Mouse (Mus musculus): Measurements from ENCODE around the gene Mex3d. TPM values are rescaled to one million over a fixed set of nuclear protein-coding genes. Genes with fewer than 3 reads are reported as not detected.
A peak's percentile ranks its signal among the peaks of the same experiment; 100 is the strongest.

Gene Mex3d
- polyA plus RNA-seq, 1 experiment from 2014 or later: 4.4 TPM

DNA sequence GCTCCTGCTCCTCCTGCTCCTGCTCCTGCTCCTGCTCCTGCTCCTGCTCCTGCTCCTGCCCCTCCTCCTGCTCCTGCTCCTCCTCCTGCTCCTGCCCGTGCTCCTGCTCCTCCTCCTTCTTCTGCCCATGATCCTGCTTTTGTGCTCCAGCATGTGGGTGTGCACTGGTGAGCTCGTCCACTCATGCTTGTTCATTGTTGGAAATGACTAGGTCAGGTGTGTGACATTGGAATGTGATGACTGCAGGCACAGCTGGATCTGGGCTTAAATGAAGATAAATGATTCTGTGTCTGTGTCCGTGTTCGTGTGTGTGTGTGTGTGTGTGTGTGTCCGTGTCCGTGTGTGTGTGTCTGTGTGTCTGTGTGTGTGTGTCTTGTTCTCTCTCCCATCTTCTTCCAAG, 19.1 kb downstream of the Mex3d start:
- ATAC-seq (ENCODE audit: low read depth): no peak
- WGBS: 81% methylated on average over 6 of the region's 6 CpGs
- H3K4me2 ChIP-seq (ENCODE audit: low read depth, low read length): no peak overlapping the region
- H3K9ac ChIP-seq (ENCODE audit: low read length): no peak overlapping the region
- H3K4me1 ChIP-seq (replicated peaks; ENCODE audit: control insufficient read depth, insufficient read depth, low read length): peaks cover 5% of the 10 kb centered on the region
- no peaks in the 10 kb centered on the region; the same call in 1 of the 2 replicates for H3K27me3 ChIP-seq (ENCODE audit: control insufficient read depth, insufficient read depth, low read depth, low read length)
- H3K4me3 ChIP-seq (ENCODE audit: low read length): no peak overlapping the region
- no peak overlapping the region for H3K27ac ChIP-seq (ENCODE audit: low read length)
- no peaks in the 10 kb centered on the region; the same call in 1 of the 2 replicates for H3K9me3 ChIP-seq (ENCODE audit: control insufficient read depth, low read length)
- H3K36me3 ChIP-seq (ENCODE audit: control insufficient read depth, insufficient read depth, low read length): no peaks in the 10 kb centered on the region

- Histone ChIP-seq H3K4me2 (ENCODE audit: low read depth, low read length) (no peak overlapping the region), H3K36me3 (ENCODE audit: control insufficient read depth, insufficient read depth, low read length) (no peaks in the 10 kb centered on the region), H3K27me3 (ENCODE audit: control insufficient read depth, insufficient read depth, low read depth, low read length) (no peaks in the 10 kb centered on the region; the same call in 1 of the 2 replicates), H3K4me1 (replicated peaks; ENCODE audit: control insufficient read depth, insufficient read depth, low read length) (peaks cover 5% of the 10 kb centered on the region), H3K4me3 (ENCODE audit: low read length) (no peak overlapping the region), H3K9me3 (ENCODE audit: control insufficient read depth, low read length) (no peaks in the 10 kb centered on the region; the same call in 1 of the 2 replicates), H3K27ac (ENCODE audit: low read length) (no peak overlapping the region), H3K9ac (ENCODE audit: low read length) (no peak overlapping the region)
- no peak for ATAC-seq (ENCODE audit: low read depth)
- WGBS: 43% methylated on average over 5 of the region's 5 CpGs
These were observed 19.5 kb downstream of the Mex3d start for GRCm38 (mm10) chr10:80367954-80368353.

DNA sequence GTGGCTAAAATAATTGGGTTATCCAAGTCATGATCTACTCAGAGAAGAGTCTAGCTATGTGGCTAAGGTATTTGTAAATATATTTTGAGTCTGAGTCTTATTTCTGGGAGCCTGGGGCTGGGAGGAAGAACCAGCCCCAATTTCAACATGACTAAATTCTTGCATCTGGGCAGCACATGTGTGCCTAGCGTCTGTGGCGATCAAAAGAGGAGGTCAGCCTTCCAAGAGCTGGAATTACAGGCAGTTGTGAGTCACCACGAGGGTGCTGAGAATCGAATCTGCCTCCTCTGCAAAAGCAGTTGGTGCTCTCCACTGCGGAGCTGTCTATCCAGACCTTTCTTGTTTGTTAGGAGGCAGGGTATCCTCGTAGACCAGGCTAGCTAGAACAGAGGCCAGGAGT, 21.7 kb downstream of the Mex3d start:
- H3K4me3 ChIP-seq (ENCODE audit: low read length): no peak overlapping the region
- no peak for ATAC-seq (ENCODE audit: low read depth)
- 60% methylated on average over 6 of the region's 6 CpGs for WGBS
- no peak overlapping the region for H3K9ac ChIP-seq (ENCODE audit: low read length)
- H3K27ac ChIP-seq (ENCODE audit: low read length): no peak overlapping the region
- no peaks in the 10 kb centered on the region; the same call in 1 of the 2 replicates for H3K9me3 ChIP-seq (ENCODE audit: control insufficient read depth, low read length)
- H3K4me1 ChIP-seq (replicated peaks; ENCODE audit: control insufficient read depth, insufficient read depth, low read length): no peaks in the 10 kb centered on the region
- H3K4me2 ChIP-seq (ENCODE audit: low read depth, low read length): no peak overlapping the region
- H3K36me3 ChIP-seq (ENCODE audit: control insufficient read depth, insufficient read depth, low read length): no peaks in the 10 kb centered on the region
- H3K27me3 ChIP-seq (ENCODE audit: control insufficient read depth, insufficient read depth, low read depth, low read length): no peaks in the 10 kb centered on the region; the same call in 1 of the 2 replicates

DNA sequence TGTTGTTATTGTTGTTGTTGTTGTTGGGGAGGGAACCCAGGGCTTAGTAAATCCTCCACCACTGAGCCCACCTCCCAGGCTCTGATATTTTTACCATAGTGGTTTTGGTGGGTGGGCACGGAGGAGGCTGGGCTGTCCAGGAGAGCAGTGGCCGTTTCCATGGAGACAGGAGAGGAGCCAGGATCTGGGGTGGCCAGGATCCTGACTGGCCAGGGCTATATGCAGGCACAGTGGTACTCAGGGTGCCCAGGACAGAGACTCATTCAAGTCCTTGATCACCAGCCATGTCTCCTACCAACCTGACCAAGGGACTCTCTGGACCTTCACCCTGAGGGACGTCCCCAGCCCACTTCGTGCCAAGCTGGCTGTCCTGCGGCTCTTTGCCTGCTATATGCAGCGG, 23.7 kb downstream of the Mex3d start:
- no peak overlapping the region for H3K4me2 ChIP-seq (ENCODE audit: low read depth, low read length)
- H3K27me3 ChIP-seq (ENCODE audit: control insufficient read depth, insufficient read depth, low read depth, low read length): peaks cover 1% of the 10 kb centered on the region; the same call in 1 of the 2 replicates
- no peaks in the 10 kb centered on the region for H3K4me1 ChIP-seq (replicated peaks; ENCODE audit: control insufficient read depth, insufficient read depth, low read length)
- ATAC-seq (ENCODE audit: low read depth): no peak
- 39% methylated on average over 6 of the region's 6 CpGs for WGBS
- H3K4me3 ChIP-seq (ENCODE audit: low read length): no peak overlapping the region
- no peak overlapping the region for H3K9ac ChIP-seq (ENCODE audit: low read length)
- H3K9me3 ChIP-seq (ENCODE audit: control insufficient read depth, low read length): no peaks in the 10 kb centered on the region; the same call in 1 of the 2 replicates
- no peak overlapping the region for H3K27ac ChIP-seq (ENCODE audit: low read length)
- no peaks in the 10 kb centered on the region for H3K36me3 ChIP-seq (ENCODE audit: control insufficient read depth, insufficient read depth, low read length)

DNA sequence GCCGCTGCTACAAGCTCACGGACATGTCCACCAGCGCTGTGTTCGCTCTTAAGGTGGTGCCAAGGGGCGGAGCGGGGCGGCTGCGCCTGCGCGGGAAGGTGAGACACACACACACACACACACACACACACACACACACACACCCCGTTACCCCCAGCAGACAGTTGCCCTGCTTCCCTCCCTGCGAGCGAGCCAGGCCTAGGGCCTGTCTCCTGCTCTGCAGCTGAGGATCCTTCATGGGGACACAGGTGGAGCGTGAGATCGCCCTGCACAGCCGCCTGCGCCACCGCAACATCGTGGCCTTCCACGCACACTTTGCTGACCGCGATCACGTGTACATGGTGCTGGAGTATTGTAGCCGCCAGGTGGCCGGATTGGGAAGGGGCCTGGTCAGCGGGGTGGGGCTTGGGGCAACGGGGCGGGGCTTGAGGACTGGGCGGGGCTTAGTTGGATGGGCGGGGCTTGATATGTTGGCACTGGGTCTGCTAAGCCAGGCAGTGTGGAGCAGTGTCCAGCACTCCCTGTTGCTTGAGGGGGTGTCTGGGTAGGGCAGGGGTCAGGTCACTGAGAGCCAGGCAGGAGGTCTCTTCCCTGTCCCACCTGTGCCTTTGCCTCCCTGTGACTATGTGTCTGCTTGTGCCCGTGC, 29.3 kb downstream of the Mex3d start:
- H3K4me2 ChIP-seq (ENCODE audit: low read depth, low read length): peak overlapping the region; percentile 41
- no peaks in the 10 kb centered on the region for H3K36me3 ChIP-seq (ENCODE audit: control insufficient read depth, insufficient read depth, low read length)
- H3K4me1 ChIP-seq (replicated peaks; ENCODE audit: control insufficient read depth, insufficient read depth, low read length): peaks cover 4% of the 10 kb centered on the region; the same call in 1 of the 2 replicates
- 8% methylated on average over 27 of the region's 31 CpGs for WGBS
- no peak overlapping the region for H3K27ac ChIP-seq (ENCODE audit: low read length)
- H3K4me3 ChIP-seq (ENCODE audit: low read length): peak overlapping the region; percentile 31
- H3K27me3 ChIP-seq (ENCODE audit: control insufficient read depth, insufficient read depth, low read depth, low read length): peaks cover 45% of the 10 kb centered on the region
- H3K9ac ChIP-seq (ENCODE audit: low read length): no peak overlapping the region
- ATAC-seq (ENCODE audit: low read depth): peak; percentile 35; the same call in 1 of the 2 replicates
- no peaks in the 10 kb centered on the region for H3K9me3 ChIP-seq (ENCODE audit: control insufficient read depth, low read length)

DNA sequence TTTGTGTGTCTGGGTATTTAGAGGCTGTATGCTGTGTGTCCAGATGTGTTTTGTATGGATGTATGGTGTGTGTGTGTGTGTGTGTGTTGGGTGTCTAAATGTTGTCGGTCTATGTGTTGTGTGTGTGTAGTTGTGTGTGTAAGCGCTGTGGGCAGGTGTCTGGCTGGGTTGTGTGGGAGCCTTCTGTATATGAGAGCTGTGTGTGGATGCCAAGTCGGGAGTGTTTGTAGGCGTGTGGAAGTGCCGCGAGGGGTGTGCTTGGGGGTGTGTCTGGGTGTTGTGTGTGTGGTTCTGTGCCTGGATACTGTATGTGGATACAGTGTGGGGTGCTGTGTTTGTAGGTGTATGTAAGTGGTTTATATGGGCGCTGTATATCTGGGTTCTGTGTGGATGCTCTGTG, 30.1 kb downstream of the Mex3d start:
- Histone ChIP-seq H3K4me2 (ENCODE audit: low read depth, low read length) (no peak overlapping the region; the same call in 1 of the 2 replicates), H3K27me3 (ENCODE audit: control insufficient read depth, insufficient read depth, low read depth, low read length) (peaks cover 45% of the 10 kb centered on the region)

DNA sequence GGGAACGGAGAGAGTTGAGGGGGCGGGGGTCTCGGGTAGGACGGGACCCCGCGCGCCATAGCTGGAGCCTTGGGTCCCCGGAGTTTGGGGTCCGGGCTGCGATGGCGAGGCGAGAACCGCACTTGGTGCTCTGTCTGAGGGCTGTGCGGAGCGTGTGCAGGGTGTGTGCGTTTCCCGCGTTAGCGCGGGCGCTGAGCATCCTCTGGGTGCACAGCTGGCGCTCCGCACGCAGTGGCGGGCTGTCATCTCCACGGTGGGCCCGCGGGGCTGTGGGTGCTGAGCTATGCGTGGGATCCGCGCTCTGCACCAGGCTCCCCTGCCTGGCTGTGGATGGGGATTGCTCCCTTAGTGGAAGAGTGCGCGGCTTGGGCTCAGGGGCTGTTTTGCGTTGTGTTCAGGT, 30.7 kb downstream of the Mex3d start:
- H3K27ac ChIP-seq (ENCODE audit: low read length): no peak overlapping the region
- peak overlapping the region; percentile 55 for H3K4me2 ChIP-seq (ENCODE audit: low read depth, low read length)
- no peak for ATAC-seq (ENCODE audit: low read depth)
- peak overlapping the region; percentile 39 for H3K4me3 ChIP-seq (ENCODE audit: low read length)
- under 1% methylated on average over 34 of the region's 34 CpGs for WGBS
- no peaks in the 10 kb centered on the region for H3K9me3 ChIP-seq (ENCODE audit: control insufficient read depth, low read length)
- peaks cover 4% of the 10 kb centered on the region; the same call in 1 of the 2 replicates for H3K4me1 ChIP-seq (replicated peaks; ENCODE audit: control insufficient read depth, insufficient read depth, low read length)
- peaks cover 51% of the 10 kb centered on the region for H3K27me3 ChIP-seq (ENCODE audit: control insufficient read depth, insufficient read depth, low read depth, low read length)
- H3K36me3 ChIP-seq (ENCODE audit: control insufficient read depth, insufficient read depth, low read length): no peaks in the 10 kb centered on the region
- H3K9ac ChIP-seq (ENCODE audit: low read length): 0 out of 2 replicates have a peak overlapping the region, but pooled peaks have one; percentile 28

More for the DNA sequence above, 30.1 kb downstream of the Mex3d start:
- no peak for ATAC-seq (ENCODE audit: low read depth)
- peaks cover 4% of the 10 kb centered on the region; the same call in 1 of the 2 replicates for H3K4me1 ChIP-seq (replicated peaks; ENCODE audit: control insufficient read depth, insufficient read depth, low read length)
- no peak overlapping the region for H3K27ac ChIP-seq (ENCODE audit: low read length)
- H3K36me3 ChIP-seq (ENCODE audit: control insufficient read depth, insufficient read depth, low read length): no peaks in the 10 kb centered on the region
- no peak overlapping the region for H3K4me3 ChIP-seq (ENCODE audit: low read length)
- H3K9ac ChIP-seq (ENCODE audit: low read length): no peak overlapping the region
- 26% methylated on average over 7 of the region's 7 CpGs for WGBS
- H3K9me3 ChIP-seq (ENCODE audit: control insufficient read depth, low read length): no peaks in the 10 kb centered on the region

DNA sequence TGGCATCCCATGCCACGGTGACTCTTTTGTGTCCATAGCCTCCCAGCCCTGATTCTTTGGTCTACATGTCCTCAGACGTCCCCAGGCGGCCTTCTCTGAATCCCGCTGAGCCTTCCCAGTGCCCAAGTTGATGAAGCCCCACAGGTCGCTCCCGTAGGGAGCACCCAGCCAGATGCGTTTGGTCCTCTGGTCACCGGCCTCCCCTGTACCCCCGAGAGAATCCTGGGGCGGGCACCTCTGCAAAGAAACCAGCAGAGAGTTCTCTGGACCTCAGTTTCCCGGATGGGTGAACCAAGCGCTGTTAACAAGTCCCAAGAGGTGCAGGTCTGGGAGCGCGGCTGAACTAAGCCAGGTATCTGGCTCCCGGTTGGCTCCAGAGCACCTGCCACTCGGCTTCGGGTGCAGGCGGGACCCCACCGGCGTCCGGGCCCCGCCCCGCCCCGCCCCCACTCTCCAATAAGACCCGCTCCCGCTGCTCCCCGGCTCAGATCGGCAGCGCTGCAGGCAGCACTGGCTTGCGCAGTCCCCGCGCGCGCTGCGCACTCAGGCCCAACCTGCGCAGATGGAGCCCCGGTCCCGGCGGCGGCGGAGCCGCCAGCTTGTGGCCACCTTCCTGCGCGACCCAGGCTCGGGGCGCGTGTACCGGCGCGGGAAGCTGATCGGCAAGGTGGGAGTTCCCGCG, 31.3 kb downstream of the Mex3d start, which contains the start of gene Plk5:
Gene Plk5, plus strand, starts transcription at position 459 of the 682 bp plus-strand sequence.
- peaks cover 4% of the 10 kb centered on the region; the same call in 1 of the 2 replicates for H3K4me1 ChIP-seq (replicated peaks; ENCODE audit: control insufficient read depth, insufficient read depth, low read length)
- H3K9ac ChIP-seq (ENCODE audit: low read length): 0 out of 2 replicates have a peak within 1 kb of the TSS, but pooled peaks have one; percentile 28
- peak within 1 kb of the TSS; percentile 55 for H3K4me2 ChIP-seq (ENCODE audit: low read depth, low read length)
- H3K27me3 ChIP-seq (ENCODE audit: control insufficient read depth, insufficient read depth, low read depth, low read length): peaks cover 53% of the 10 kb centered on the region
- no peak within 1 kb of the TSS for H3K27ac ChIP-seq (ENCODE audit: low read length)
- peak within 1 kb of the TSS; percentile 39 for H3K4me3 ChIP-seq (ENCODE audit: low read length)
- H3K9me3 ChIP-seq (ENCODE audit: control insufficient read depth, low read length): no peaks in the 10 kb centered on the region
- WGBS: 1% methylated on average over 51 of the region's 53 CpGs
- H3K36me3 ChIP-seq (ENCODE audit: control insufficient read depth, insufficient read depth, low read length): no peaks in the 10 kb centered on the region
- ATAC-seq (ENCODE audit: low read depth): no peak

DNA sequence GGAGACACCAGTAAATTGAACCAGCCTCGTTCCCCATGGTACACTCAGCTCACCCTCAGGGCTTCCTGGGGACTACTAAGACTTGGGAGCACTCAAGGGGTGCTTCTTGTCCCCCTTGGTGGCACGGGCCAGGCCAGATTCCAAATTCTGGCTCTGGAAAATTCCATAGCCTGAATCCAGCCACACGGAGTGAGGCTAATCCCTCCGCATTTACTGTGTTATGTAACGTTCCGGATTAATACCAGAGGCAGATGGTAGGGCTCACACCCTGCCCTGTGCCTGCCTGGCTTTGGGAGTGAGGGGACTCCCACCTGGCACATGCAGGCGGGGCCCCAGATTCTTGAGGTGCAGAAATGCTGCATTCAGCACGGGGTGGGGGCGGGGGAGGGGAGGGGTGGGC, 32.0 kb downstream of the Mex3d start:
- ATAC-seq (ENCODE audit: low read depth): no peak
- Histone ChIP-seq H3K4me3 (ENCODE audit: low read length) (no peak overlapping the region), H3K27ac (ENCODE audit: low read length) (no peak overlapping the region), H3K9ac (ENCODE audit: low read length) (no peak overlapping the region), H3K27me3 (ENCODE audit: control insufficient read depth, insufficient read depth, low read depth, low read length) (peaks cover 59% of the 10 kb centered on the region), H3K36me3 (ENCODE audit: control insufficient read depth, insufficient read depth, low read length) (no peaks in the 10 kb centered on the region), H3K9me3 (ENCODE audit: control insufficient read depth, low read length) (no peaks in the 10 kb centered on the region), H3K4me2 (ENCODE audit: low read depth, low read length) (no peak overlapping the region), H3K4me1 (replicated peaks; ENCODE audit: control insufficient read depth, insufficient read depth, low read length) (peaks cover 5% of the 10 kb centered on the region; the same call in 1 of the 2 replicates)
- WGBS: 10% methylated on average over 9 of the region's 9 CpGs

All from lung, embryonic 16.5 days (tissue).